Mouse (Mus musculus) liver, embryonic 12.5 days (tissue): Measurements from ENCODE around the gene Gabpb2. TPM values are rescaled to one million over a fixed set of nuclear protein-coding genes. Genes with fewer than 3 reads are reported as not detected.
"Not testable (repeated sequence)": the region's sequence is repeated elsewhere in the genome, so short reads cannot be mapped to it uniquely, and the experiment has no call there.

ENCODE experiments used
- ATAC-seq: fragments of 200-750 bp; cut with Nextera tagmentation; 2 replicates; pipeline ENCODE4 v1.8.0; 2017; ENCODE audit warnings: moderate number of reproducible peaks, mild to moderate bottlenecking, moderate library complexity
- H3K27ac ChIP-seq: fragments of 300-500 bp; sonication (generic); 2 replicates; pipeline ENCODE4 v1.5.1; 2016; ENCODE audit warnings: mild to moderate bottlenecking
- H3K27me3 ChIP-seq: fragments of 300-500 bp; sonication (generic); replicated peaks from 2 replicates; pipeline ENCODE4 v1.6.1; 2016; ENCODE audit warnings: mild to moderate bottlenecking, moderate library complexity
- H3K36me3 ChIP-seq: fragments of 300-500 bp; sonication (generic); 2 replicates; pipeline ENCODE4 v1.6.1; 2016; ENCODE audit warnings: mild to moderate bottlenecking, moderate library complexity
- H3K4me1 ChIP-seq: fragments of 300-500 bp; sonication (generic); 2 replicates; pipeline ENCODE4 v1.6.1; 2016
- H3K4me2 ChIP-seq: fragments of 300-500 bp; sonication (generic); 2 replicates; pipeline ENCODE4 v1.6.1; 2016; ENCODE audit warnings: mild to moderate bottlenecking, moderate library complexity
- H3K4me3 ChIP-seq: fragments of 300-500 bp; sonication (generic); 2 replicates; pipeline ENCODE4 v1.5.1; 2016; ENCODE audit warnings: mild to moderate bottlenecking, moderate library complexity
- H3K9ac ChIP-seq: fragments of 300-500 bp; sonication (generic); 2 replicates; pipeline ENCODE4 v1.6.1; 2016; ENCODE audit warnings: mild to moderate bottlenecking, moderate library complexity
- H3K9me3 ChIP-seq: fragments of 300-500 bp; sonication (generic); replicated peaks from 2 replicates; pipeline ENCODE4 v1.6.1; 2016; ENCODE audit warnings: mild to moderate bottlenecking, moderate library complexity
- WGBS: fragments of 180-500 bp; shearing (Covaris S2); methylation state at CpG from one replicate; pipeline ENCODE4 v1.1.7; 2016; ENCODE audit not compliant: insufficient replicate concordance; 5-methylcytosine and 5-hydroxymethylcytosine counted together
- polyA plus RNA-seq: library from polyadenylated mRNA; unstranded; fragments of >200 nt; fragmentation: Nextera tagmentation; extraction: Ambion mirVana; gene quantifications from 2 replicates; pipeline ENCODE4 v1.2.1, GENCODE M21; 2016

Gabpb2 gene
- polyA plus RNA-seq, 1 experiment from 2014 or later: 11.4 TPM

DNA sequence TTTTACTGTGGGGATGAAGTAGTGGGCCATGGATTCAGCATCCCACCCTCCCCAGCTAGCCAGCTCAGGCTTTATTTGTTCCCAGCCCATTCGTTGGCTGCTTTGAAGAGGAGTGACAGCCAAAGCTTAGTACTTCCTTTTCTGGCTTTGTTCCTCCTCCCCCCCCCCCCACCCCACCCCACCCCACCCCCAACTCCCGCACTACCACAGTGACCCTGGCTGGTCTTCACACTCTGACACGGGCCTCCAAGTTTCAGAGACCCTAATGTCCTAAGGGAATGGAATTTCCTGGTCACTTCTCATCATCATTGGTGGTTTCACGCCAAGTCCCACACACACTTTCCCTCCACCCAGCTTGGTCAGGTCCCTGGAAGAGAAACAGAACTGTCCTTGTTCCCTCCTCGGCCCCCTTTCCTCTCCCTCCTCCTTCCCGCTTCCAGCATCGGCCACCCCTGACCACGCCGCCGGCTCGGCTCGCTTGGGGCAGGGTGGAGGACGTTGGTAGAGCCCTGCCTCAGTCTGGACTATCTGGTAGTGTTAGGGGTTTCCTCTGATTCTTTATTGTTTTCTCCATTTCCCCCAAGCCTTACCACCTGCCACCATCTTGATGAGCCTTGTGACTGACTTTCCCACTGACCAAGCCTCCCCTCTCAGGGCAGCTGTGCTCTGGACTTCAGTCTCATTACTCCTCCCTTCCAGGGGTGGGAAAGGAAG, 12.2 kb upstream of the Gabpb2 start:
- H3K4me1 ChIP-seq: peaks cover 60% of the 10 kb centered on the region
- no peak for ATAC-seq
- under 1% methylated on average over 13 of the region's 13 CpGs for WGBS

GRCm38 (mm10) chr3:95228894-95229780, 11.4 kb upstream of the Gabpb2 start:
- Histone ChIP-seq H3K4me2 (peak overlapping the region; percentile 95), H3K36me3 (peaks cover 47% of the 10 kb centered on the region), H3K4me3 (peak overlapping the region; percentile 70), H3K27ac (peak overlapping the region; percentile 86), H3K9ac (peak overlapping the region; percentile 87), H3K27me3 (no peaks in the 10 kb centered on the region), H3K4me1 (peaks cover 60% of the 10 kb centered on the region), H3K9me3 (no peaks in the 10 kb centered on the region)
- WGBS: under 1% methylated on average over 43 of the region's 43 CpGs
- ATAC-seq: peak; percentile 27

More for the DNA sequence above, 12.2 kb upstream of the Gabpb2 start:
- H3K27ac ChIP-seq: peak overlapping the region; percentile 86
- peaks cover 49% of the 10 kb centered on the region for H3K36me3 ChIP-seq
- peak overlapping the region; percentile 95 for H3K4me2 ChIP-seq
- peak overlapping the region; percentile 87 for H3K9ac ChIP-seq
- H3K9me3 ChIP-seq: no peaks in the 10 kb centered on the region
- H3K27me3 ChIP-seq: no peaks in the 10 kb centered on the region
- peak overlapping the region; percentile 70 for H3K4me3 ChIP-seq

DNA sequence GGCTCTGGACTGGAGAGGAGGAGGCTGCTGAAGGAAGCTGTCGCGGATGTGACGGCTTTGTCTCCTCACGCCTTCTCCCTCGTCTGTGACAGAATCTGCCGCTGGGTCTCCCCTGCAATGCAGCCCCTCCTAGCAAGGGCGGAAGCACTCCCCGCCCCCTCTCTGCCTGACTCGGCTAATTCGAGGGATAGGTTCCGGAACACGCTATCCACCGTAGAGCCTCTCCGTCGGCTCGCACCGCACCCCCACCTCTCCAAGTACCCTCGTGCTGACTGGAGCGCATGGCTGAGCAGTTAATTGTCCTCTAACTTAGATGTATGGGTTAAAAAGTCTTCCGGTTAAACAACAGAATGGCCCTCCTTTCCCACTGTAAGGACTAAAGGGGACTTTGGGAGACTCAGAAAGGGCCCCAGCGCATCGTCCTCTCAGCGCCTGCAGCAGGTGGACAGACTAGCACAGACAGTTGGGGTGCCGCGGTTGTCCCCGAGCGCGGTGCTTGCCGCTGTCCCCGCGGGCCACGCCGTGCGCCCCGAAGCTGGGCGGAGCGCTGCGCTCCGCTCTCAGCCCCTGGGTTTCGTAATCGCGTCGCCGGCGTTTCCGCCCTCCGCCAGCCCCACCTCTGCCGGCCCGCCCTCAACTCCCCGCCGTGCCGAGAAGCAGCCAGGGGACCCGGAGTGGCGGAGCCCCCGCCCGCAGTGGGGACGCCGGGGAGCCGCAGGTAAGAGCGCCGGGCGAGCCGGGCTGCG, 10.6 kb upstream of the Gabpb2 start, which contains the start of gene Cdc42se1:
Gene Cdc42se1 (plus strand): TSS at position 585 of the 746 bp plus-strand sequence.
- Histone ChIP-seq H3K4me2 (peak within 1 kb of the TSS; percentile 95), H3K36me3 (peaks cover 47% of the 10 kb centered on the region), H3K4me1 (peaks cover 60% of the 10 kb centered on the region), H3K9ac (peak within 1 kb of the TSS; percentile 87), H3K4me3 (peak within 1 kb of the TSS; percentile 70), H3K27me3 (no peaks in the 10 kb centered on the region), H3K9me3 (no peaks in the 10 kb centered on the region), H3K27ac (peak within 1 kb of the TSS; percentile 86)
- under 1% methylated on average over 63 of the region's 64 CpGs for WGBS
- ATAC-seq: peak; percentile 90

- H3K9me3 ChIP-seq: no peaks in the 10 kb centered on the region
- H3K9ac ChIP-seq: peak overlapping the region; percentile 87; the same call in 1 of the 2 replicates
- WGBS: 47% methylated on average over 1 of the region's 1 CpGs
- no peak overlapping the region; the same call in 1 of the 2 replicates for H3K27ac ChIP-seq
- no peak for ATAC-seq
- no peaks in the 10 kb centered on the region for H3K27me3 ChIP-seq
- H3K4me3 ChIP-seq: peak overlapping the region; percentile 70
- peak overlapping the region; percentile 95 for H3K4me2 ChIP-seq
- H3K4me1 ChIP-seq: peaks cover 49% of the 10 kb centered on the region
- H3K36me3 ChIP-seq: peaks cover 47% of the 10 kb centered on the region
These were observed 9.5 kb upstream of the Gabpb2 start for GRCm38 (mm10) chr3:95227214-95227613.

GRCm38 (mm10) chr3:95224295-95224694, 6.6 kb upstream of the Gabpb2 start:
- no peak for ATAC-seq
- Histone ChIP-seq H3K36me3 (peaks cover 62% of the 10 kb centered on the region), H3K9me3 (no peaks in the 10 kb centered on the region), H3K4me3 (no peak overlapping the region), H3K9ac (no peak overlapping the region), H3K27me3 (no peaks in the 10 kb centered on the region), H3K4me2 (no peak overlapping the region), H3K27ac (no peak overlapping the region), H3K4me1 (peaks cover 20% of the 10 kb centered on the region)
- WGBS: 62% methylated on average over 6 of the region's 6 CpGs

- no peak for ATAC-seq
- no peak overlapping the region for H3K9ac ChIP-seq
- no peak overlapping the region for H3K4me2 ChIP-seq
- H3K4me3 ChIP-seq: no peak overlapping the region
- no peaks in the 10 kb centered on the region for H3K27me3 ChIP-seq
- H3K4me1 ChIP-seq: peaks cover 28% of the 10 kb centered on the region
- H3K36me3 ChIP-seq: peaks cover 66% of the 10 kb centered on the region
- H3K27ac ChIP-seq: 0 out of 2 replicates have a peak overlapping the region, but pooled peaks have one; percentile 6
- H3K9me3 ChIP-seq: no peaks in the 10 kb centered on the region
- 89% methylated on average over 2 of the region's 2 CpGs for WGBS
These were observed 5.3 kb upstream of the Gabpb2 start for GRCm38 (mm10) chr3:95223041-95223440.

- 44% methylated on average over 6 of the region's 6 CpGs for WGBS
These were observed 886 bp upstream of the Gabpb2 start for GRCm38 (mm10) chr3:95218466-95219137.

DNA sequence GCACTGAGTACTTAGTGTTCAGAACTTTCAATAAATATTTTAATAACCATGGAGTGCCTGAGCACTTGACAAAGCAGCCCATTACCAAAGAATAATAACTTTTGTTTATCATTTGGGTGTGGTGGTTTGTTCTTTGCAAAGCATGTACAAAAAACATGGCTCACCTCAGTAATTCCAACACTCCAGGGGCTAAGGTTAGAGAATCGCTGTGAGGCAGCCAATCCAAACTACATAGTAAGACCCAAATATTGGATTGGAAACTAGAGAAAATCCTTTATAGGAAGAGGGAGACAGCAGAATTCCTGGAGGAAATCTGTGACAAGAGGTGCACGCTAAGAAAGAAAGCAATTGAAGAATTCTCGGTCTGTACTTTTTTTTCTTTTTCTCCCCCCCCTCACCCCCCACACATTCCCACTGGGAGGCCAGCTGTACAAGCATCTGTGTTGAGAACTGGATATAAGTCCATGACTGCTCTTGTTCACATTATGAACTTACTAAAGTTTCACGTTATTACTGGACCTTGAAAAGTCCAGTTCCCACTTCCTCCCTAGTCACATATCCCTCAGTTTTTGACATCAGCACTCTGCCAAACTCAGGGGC, 961 bp downstream of the Gabpb2 start:
- Histone ChIP-seq H3K27ac (peak overlapping the region; percentile 97), H3K4me1 (peaks cover 34% of the 10 kb centered on the region), H3K9ac (peak overlapping the region; percentile 96), H3K9me3 (no peaks in the 10 kb centered on the region), H3K4me2 (peak overlapping the region; percentile 82), H3K4me3 (peak overlapping the region; percentile 92), H3K27me3 (no peaks in the 10 kb centered on the region), H3K36me3 (peaks cover 68% of the 10 kb centered on the region)
- ATAC-seq: peak; percentile 19
- 15% methylated on average over 4 of the region's 4 CpGs for WGBS

More at GRCm38 (mm10) chr3:95218466-95219137, 886 bp upstream of the Gabpb2 start:
- Histone ChIP-seq H3K9ac (peak overlapping the region; percentile 96), H3K4me2 (peak overlapping the region; percentile 82), H3K27ac (peak overlapping the region; percentile 97), H3K9me3 (no peaks in the 10 kb centered on the region), H3K4me3 (peak overlapping the region; percentile 92), H3K27me3 (no peaks in the 10 kb centered on the region), H3K36me3 (peaks cover 71% of the 10 kb centered on the region), H3K4me1 (peaks cover 34% of the 10 kb centered on the region)
- no peak for ATAC-seq

DNA sequence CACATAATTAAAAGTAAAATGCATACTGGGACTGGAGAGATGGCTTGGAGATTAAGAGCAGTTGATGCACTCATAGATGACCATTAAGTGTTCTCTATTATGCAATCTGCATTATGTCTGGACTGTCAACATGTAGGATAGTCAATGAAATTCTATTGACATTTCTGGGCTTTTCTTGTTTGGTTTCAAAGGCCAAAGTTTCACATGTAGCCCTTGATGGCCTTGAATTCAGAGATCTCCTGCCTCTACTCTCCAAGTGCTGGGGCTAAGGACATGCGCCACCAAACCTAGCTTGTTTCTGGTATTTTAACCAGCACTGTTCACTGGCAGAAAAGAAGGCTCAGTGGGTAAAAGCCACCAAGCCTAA, 4.1 kb downstream of the Gabpb2 start:
- peak overlapping the region; percentile 69 for H3K27ac ChIP-seq
- WGBS: 77% methylated on average over 1 of the region's 1 CpGs
- no peak for ATAC-seq
- H3K9ac ChIP-seq: no peak overlapping the region
- H3K36me3 ChIP-seq: peaks cover 74% of the 10 kb centered on the region
- no peaks in the 10 kb centered on the region for H3K9me3 ChIP-seq
- H3K4me1 ChIP-seq: peaks cover 29% of the 10 kb centered on the region
- no peaks in the 10 kb centered on the region for H3K27me3 ChIP-seq
- no peak overlapping the region for H3K4me2 ChIP-seq
- H3K4me3 ChIP-seq: no peak overlapping the region

GRCm38 (mm10) chr3:95212889-95213608, 4.7 kb downstream of the Gabpb2 start:
- H3K9me3 ChIP-seq, H3K4me3 ChIP-seq, H3K27me3 ChIP-seq, ATAC-seq, H3K9ac ChIP-seq, H3K4me2 ChIP-seq, H3K27ac ChIP-seq: not testable (repeated sequence)
- Histone ChIP-seq H3K36me3 (peaks cover 80% of the 10 kb centered on the region), H3K4me1 (peaks cover 23% of the 10 kb centered on the region)
- WGBS: 84% methylated on average over 9 of the region's 10 CpGs
